Mouse (Mus musculus): ENCODE measurements around the gene Gm28308. TPM values are rescaled to one million over a fixed set of nuclear protein-coding genes. Genes with fewer than 3 reads are reported as not detected.
A peak's percentile ranks its signal among the peaks of the same experiment; 100 is the strongest.

The Gm28308 gene
- polyA plus RNA-seq, 1 experiment, result not detected

GRCm38 (mm10) chr6:52200751-52201250 lies 12.3 kb downstream of the Gm28308 start:
- WGBS, result 12% methylated on average over 10 of the region's 10 CpGs
- Histone ChIP-seq H3K4me1 (ENCODE audit: control insufficient read depth, insufficient read depth, low read length) (no peaks in the 10 kb centered on the region), H3K27ac (ENCODE audit: insufficient read depth, low read length) (no peak overlapping the region), H3K27me3 (ENCODE audit: control insufficient read depth, insufficient read depth, low read length) (peaks cover 17% of the 10 kb centered on the region), H3K4me3 (replicated peaks; ENCODE audit: insufficient read depth, low read depth, low read length) (no peak overlapping the region)
- no peak for DNase-seq
- TF ChIP-seq POLR2A (IDR thresholded peaks at IDR 0.05; ENCODE audit: borderline replicate concordance, insufficient read depth, low read length) (no peak), CTCF (IDR thresholded peaks at IDR 0.05; ENCODE audit: borderline replicate concordance, insufficient read depth, low read depth, low read length) (no peak)

- no peak for DNase-seq
- TF ChIP-seq CTCF (IDR thresholded peaks at IDR 0.05; ENCODE audit: borderline replicate concordance, insufficient read depth, low read depth, low read length) (no peak), POLR2A (IDR thresholded peaks at IDR 0.05; ENCODE audit: borderline replicate concordance, insufficient read depth, low read length) (no peak)
- whole genome bisulfite sequencing, result 5% methylated on average over 30 of the region's 30 CpGs
- Histone ChIP-seq H3K27ac (ENCODE audit: insufficient read depth, low read length) (no peak overlapping the region), H3K4me1 (ENCODE audit: control insufficient read depth, insufficient read depth, low read length) (no peaks in the 10 kb centered on the region), H3K27me3 (ENCODE audit: control insufficient read depth, insufficient read depth, low read length) (peaks cover 16% of the 10 kb centered on the region), H3K4me3 (replicated peaks; ENCODE audit: insufficient read depth, low read depth, low read length) (no peak overlapping the region)
Measured at GRCm38 (mm10) chr6:52200073-52200750, 12.9 kb downstream of the Gm28308 start.

- no peak overlapping the region for H3K27ac ChIP-seq (ENCODE audit: insufficient read depth, low read length)
- peaks cover 8% of the 10 kb centered on the region; the same call in 1 of the 2 replicates for H3K27me3 ChIP-seq (ENCODE audit: control insufficient read depth, insufficient read depth, low read length)
- H3K4me3 ChIP-seq (replicated peaks; ENCODE audit: insufficient read depth, low read depth, low read length), result no peak overlapping the region
- 0 out of 2 replicates have a peak, but pooled peaks have one; percentile 16 for TF ChIP-seq CTCF (IDR thresholded peaks at IDR 0.05; ENCODE audit: borderline replicate concordance, insufficient read depth, low read depth, low read length)
- no peak for TF ChIP-seq POLR2A (IDR thresholded peaks at IDR 0.05; ENCODE audit: borderline replicate concordance, insufficient read depth, low read length)
- no peak for DNase-seq
- 2% methylated on average over 10 of the region's 10 CpGs for WGBS
- H3K4me1 ChIP-seq (ENCODE audit: control insufficient read depth, insufficient read depth, low read length), result no peaks in the 10 kb centered on the region
Measured at GRCm38 (mm10) chr6:52197271-52197670, 15.9 kb downstream of the Gm28308 start.

- DNase-seq, result no peak
- WGBS, result 6% methylated on average over 9 of the region's 9 CpGs
- peaks cover 9% of the 10 kb centered on the region; the same call in 1 of the 2 replicates for H3K27me3 ChIP-seq (ENCODE audit: control insufficient read depth, insufficient read depth, low read length)
- no peak overlapping the region for H3K4me3 ChIP-seq (replicated peaks; ENCODE audit: insufficient read depth, low read depth, low read length)
- no peak overlapping the region for H3K27ac ChIP-seq (ENCODE audit: insufficient read depth, low read length)
- TF ChIP-seq POLR2A (IDR thresholded peaks at IDR 0.05; ENCODE audit: borderline replicate concordance, insufficient read depth, low read length) (no peak), CTCF (IDR thresholded peaks at IDR 0.05; ENCODE audit: borderline replicate concordance, insufficient read depth, low read depth, low read length) (no peak)
- H3K4me1 ChIP-seq (ENCODE audit: control insufficient read depth, insufficient read depth, low read length), result no peaks in the 10 kb centered on the region
Measured at GRCm38 (mm10) chr6:52196811-52197210, 16.3 kb downstream of the Gm28308 start.

GRCm38 (mm10) chr6:52194690-52195089 lies 18.4 kb downstream of the Gm28308 start:
- peaks cover 18% of the 10 kb centered on the region; the same call in 1 of the 2 replicates for H3K27me3 ChIP-seq (ENCODE audit: control insufficient read depth, insufficient read depth, low read length)

GRCm38 (mm10) chr6:52191860-52192550 lies 21.1 kb downstream of the Gm28308 start:
- Histone ChIP-seq H3K27ac (ENCODE audit: insufficient read depth, low read length) (no peak overlapping the region), H3K27me3 (ENCODE audit: control insufficient read depth, insufficient read depth, low read length) (peaks cover 17% of the 10 kb centered on the region; the same call in 1 of the 2 replicates), H3K4me3 (replicated peaks; ENCODE audit: insufficient read depth, low read depth, low read length) (no peak overlapping the region), H3K4me1 (ENCODE audit: control insufficient read depth, insufficient read depth, low read length) (no peaks in the 10 kb centered on the region)
- DNase-seq, result peak in 1 of 2 experiments; percentile 12
- WGBS, result 2% methylated on average over 49 of the region's 55 CpGs
- no peak for TF ChIP-seq POLR2A (IDR thresholded peaks at IDR 0.05; ENCODE audit: borderline replicate concordance, insufficient read depth, low read length)
- no peak for TF ChIP-seq CTCF (IDR thresholded peaks at IDR 0.05; ENCODE audit: borderline replicate concordance, insufficient read depth, low read depth, low read length)

More at GRCm38 (mm10) chr6:52194690-52195089, 18.4 kb downstream of the Gm28308 start:
- Histone ChIP-seq H3K27ac (ENCODE audit: insufficient read depth, low read length) (no peak overlapping the region), H3K4me1 (ENCODE audit: control insufficient read depth, insufficient read depth, low read length) (no peaks in the 10 kb centered on the region), H3K4me3 (replicated peaks; ENCODE audit: insufficient read depth, low read depth, low read length) (no peak overlapping the region)
- DNase-seq, result no peak
- WGBS, result 8% methylated on average over 10 of the region's 10 CpGs
- no peak for TF ChIP-seq POLR2A (IDR thresholded peaks at IDR 0.05; ENCODE audit: borderline replicate concordance, insufficient read depth, low read length)
- no peak for TF ChIP-seq CTCF (IDR thresholded peaks at IDR 0.05; ENCODE audit: borderline replicate concordance, insufficient read depth, low read depth, low read length)

- H3K27ac ChIP-seq (ENCODE audit: insufficient read depth, low read length), result no peak within 1 kb of the TSS
- TF ChIP-seq CTCF (IDR thresholded peaks at IDR 0.05; ENCODE audit: borderline replicate concordance, insufficient read depth, low read depth, low read length), result no peak
- no peak for TF ChIP-seq POLR2A (IDR thresholded peaks at IDR 0.05; ENCODE audit: borderline replicate concordance, insufficient read depth, low read length)
- no peak within 1 kb of the TSS for H3K4me3 ChIP-seq (replicated peaks; ENCODE audit: insufficient read depth, low read depth, low read length)
- no peaks in the 10 kb centered on the region for H3K4me1 ChIP-seq (ENCODE audit: control insufficient read depth, insufficient read depth, low read length)
- WGBS, result 2% methylated on average over 75 of the region's 102 CpGs
- peaks cover 17% of the 10 kb centered on the region; the same call in 1 of the 2 replicates for H3K27me3 ChIP-seq (ENCODE audit: control insufficient read depth, insufficient read depth, low read length)
- DNase-seq, result no peak
Measured at GRCm38 (mm10) chr6:52190906-52191810, 22.0 kb downstream of the Gm28308 start, which contains the start of gene Hoxa4. Gene Hoxa4 (minus strand): TSS chr6:52191753.

Measured in cerebellum, adult 2 months (tissue).